Mouse (Mus musculus) brain, embryonic 14.5 days (tissue): ENCODE data around the gene Ugt1a5.

Experiments used
- CTCF ChIP-seq: fragments of 200-500 bp; IDR thresholded peaks from 2 replicates; pipeline ENCODE4 v1.5.1; 2012; ENCODE audit warnings: inconsistent platforms, mild to moderate bottlenecking, moderate library complexity, borderline replicate concordance; ENCODE audit not compliant: insufficient read depth, insufficient read length; ENCODE audit errors: extremely low read depth
- POLR2A ChIP-seq: fragments of 200-500 bp; IDR thresholded peaks from 2 replicates; pipeline ENCODE4 v1.6.1; 2012; ENCODE audit warnings: mild to moderate bottlenecking, inconsistent platforms, borderline replicate concordance; ENCODE audit not compliant: poor library complexity, insufficient read depth, insufficient read length, severe bottlenecking; ENCODE audit errors: extremely low read depth

DNA sequence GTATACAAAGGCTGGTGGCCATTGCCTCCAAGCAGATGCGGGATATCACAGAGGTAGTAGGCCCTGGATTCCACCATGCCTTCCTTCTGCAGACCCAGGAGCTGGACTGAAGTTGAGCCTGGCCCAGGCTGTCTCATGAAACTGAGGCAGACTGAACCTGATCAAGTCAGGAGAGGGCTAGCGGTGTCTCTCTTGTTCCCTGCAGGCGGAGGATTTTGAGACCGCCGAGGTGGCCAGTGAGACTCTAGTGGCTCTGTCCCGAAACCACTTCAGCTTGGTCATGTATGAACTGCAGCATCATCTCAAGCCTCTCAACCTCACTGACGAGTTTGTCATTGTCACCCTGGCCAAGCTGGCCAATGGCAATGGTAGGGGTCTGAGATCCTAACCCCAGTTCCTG, 64.6 kb downstream of the Ugt1a5 start:
- TF ChIP-seq POLR2A (no peak), CTCF (no peak)
